Mouse (Mus musculus) E14TG2a.4 (cell line): ENCODE measurements around the gene Cdh23.

Experiments used
- CTCF ChIP-seq: conservative IDR thresholded peaks from 2 replicates; pipeline ENCODE4 v1.5.1; 2014; ENCODE audit warnings: low read length
- POU5F1 ChIP-seq: IDR thresholded peaks from 2 replicates; pipeline ENCODE4 v1.6.1; 2014; ENCODE audit warnings: low read length, borderline replicate concordance

- TF ChIP-seq CTCF: no peak
- no peak for TF ChIP-seq POU5F1
Observed at GRCm38 (mm10) chr10:60660986-60661385, 35.3 kb downstream of the Cdh23 start.
